Mouse (Mus musculus) hematopoietic stem cell, adult 5-6 weeks (primary cell): ENCODE data around the gene Als2. TPM values are rescaled to one million over a fixed set of nuclear protein-coding genes. Genes with fewer than 3 reads are reported as not detected.

Experiments
- ATAC-seq, 2 experiments: fragments of 125-278 bp in 1 of 2; replicated peaks in 1 of 2; 2 replicates each; pipeline ENCODE4 v1.8.0; 2016 to 2017; ENCODE audit warnings: inconsistent platforms in 2 of 2, mild to moderate bottlenecking in 2 of 2, moderate number of reproducible peaks in 2 of 2, low read depth in 1 of 2, moderate TSS enrichment in 1 of 2; ENCODE audit not compliant: low FRiP score in 2 of 2, poor library complexity in 2 of 2, severe bottlenecking in 2 of 2, insufficient read depth in 1 of 2, low TSS enrichment in 1 of 2
- total RNA-seq: library from RNA; stranded (forward); fragments of 172-1452, 232-1000 nt; gene quantifications from 2 replicates; pipeline ENCODE4 v1.2.3, GENCODE M21; 2017

Als2 gene
- total RNA-seq, 1 experiment from 2014 or later: 21.5 TPM

DNA sequence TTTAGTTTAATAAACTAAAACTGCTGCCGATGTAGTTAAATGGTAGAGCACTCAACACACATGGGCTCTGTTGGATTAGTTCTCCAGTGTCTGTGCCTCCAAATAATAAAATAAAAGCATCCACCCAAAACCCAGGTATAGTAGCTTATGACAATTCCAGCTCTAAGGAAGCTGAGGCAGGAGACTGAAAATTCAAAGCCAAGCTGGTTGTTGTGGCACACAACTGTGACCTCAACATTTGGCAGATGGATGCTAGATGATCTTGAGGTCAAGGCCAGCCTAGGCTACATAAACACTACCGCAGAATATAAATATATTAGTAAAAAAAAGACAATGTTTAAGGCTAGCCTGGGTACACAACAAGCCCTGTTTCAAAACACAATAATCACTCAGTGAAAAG is 15.4 kb downstream of the Als2 start:
- no peak for ATAC-seq

DNA sequence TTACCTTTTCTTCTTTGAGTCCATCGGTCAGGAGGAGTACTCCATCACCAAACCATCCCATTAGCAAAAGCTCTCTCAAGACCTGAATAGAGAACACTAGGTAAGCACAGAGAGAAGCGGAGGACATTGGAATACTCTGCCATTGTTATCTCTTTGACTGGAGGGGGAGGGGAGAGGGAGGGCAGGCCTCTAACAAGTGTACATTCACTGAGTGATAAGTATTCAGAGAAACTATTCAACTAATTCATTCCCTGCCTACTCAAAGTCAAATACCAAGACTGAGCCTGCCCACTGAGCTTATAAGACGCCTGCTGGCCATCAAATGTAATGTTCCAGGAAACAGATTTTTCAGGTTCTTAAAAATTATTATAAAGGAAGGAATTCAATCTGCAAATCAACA is 16.7 kb downstream of the Als2 start:
- no peak for ATAC-seq

DNA sequence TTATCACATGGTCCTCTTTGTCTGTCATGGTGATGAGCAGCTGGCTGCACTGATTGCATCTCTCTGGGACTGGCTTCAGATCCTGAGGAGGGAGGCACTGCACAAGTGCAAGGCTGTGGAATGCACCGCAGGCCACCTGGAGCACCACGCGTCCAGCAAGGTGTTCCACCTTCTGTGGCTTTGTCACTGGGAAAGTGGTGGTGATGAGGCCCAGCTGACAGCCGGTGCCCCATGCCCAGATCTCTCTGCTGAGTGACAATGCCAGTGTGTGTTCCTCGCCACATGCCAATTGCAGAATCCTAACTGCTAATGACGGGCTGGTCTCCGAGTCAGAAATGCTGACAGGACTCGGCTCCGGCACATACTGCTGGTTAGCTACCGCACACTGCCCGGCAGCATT is 21.6 kb downstream of the Als2 start:
- no peak for ATAC-seq

DNA sequence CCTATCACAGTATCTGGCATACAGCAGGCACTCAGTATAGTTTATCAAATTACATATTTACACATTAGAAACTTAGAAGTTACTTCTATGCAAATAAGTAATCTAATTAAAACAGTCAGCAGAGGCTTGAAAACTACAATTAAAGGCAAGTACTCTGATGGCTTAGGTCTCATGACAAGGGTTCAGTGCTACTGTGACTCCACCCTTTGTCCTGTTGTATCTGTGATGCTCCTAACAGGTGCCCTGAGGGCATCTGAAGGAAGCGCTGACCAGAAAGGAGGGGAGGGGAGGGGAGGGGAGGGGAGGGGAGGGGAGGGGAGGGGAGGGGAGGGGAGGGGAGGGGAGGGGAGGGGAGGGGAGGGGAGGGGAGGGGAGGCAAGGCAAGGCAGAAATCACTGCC is 24.1 kb downstream of the Als2 start:
- no peak for ATAC-seq

DNA sequence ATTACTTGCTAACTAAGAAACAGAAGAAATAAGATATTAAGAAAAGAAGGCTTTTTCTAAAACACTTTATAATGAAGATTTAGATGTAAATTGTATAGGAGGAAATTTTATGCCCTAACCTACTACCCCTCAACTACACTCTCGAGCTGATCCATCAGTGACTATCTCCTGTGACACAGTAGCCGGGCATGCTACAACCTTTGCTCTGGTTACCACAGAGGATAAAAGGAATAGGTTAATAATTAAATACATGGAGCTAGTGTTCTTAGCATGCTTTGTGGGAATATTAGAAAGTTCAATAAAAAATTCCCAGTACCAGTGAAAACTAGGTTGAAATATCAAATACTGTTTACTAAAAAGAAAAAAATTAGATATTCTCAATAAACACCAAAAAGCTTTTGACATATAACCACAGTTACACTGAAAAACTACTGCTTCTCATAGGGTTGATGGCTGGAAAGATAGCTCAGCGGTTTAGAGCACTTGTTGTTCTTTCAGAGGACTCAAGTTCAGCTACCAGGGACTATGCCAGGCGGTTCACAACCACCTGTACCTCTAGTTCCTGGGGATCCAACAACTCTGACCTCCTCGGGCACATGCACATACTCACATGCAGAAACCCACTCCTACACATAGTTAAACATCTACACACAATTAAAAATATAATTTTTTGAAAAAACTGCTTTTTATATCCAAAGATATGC is 24.8 kb downstream of the Als2 start:
- no peak for ATAC-seq

DNA sequence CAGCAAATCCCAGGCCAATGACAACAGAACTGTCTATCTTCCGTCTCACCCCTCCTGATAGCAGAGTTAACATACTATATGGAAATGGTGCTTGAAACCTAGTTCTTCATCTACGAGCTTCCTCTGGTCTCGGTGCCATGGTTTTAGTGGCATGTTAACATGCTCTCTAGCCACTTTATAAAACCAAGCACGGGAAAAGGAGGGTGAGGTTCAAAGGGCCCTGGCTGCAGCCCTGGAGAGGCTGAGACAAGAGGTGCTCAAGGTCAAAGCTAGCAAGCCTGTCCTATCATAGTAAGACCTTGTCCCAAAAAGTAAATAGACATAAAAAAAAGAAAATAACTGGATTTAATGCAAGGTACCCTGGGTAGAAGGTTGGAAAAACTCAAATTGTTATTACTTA is 25.4 kb downstream of the Als2 start:
- no peak for ATAC-seq

DNA sequence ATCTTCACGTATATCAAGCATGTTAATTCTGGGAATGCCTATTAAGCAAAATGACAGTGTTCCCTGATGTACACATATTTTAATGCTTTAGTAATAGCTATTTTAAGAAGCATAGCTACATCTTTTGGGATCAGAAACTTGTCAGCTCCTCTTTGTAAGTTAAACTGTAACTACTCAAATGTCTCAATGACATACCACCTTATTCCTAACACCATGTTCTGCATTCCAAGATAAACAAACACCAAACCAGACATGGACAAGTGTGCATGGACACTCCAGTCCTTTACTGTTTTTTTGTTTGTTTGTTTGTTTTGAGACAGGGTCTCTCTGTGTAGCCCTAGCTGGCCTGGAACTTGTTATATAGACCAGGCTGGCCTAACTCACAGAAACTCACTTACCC is 28.7 kb downstream of the Als2 start:
- ATAC-seq: no peak

DNA sequence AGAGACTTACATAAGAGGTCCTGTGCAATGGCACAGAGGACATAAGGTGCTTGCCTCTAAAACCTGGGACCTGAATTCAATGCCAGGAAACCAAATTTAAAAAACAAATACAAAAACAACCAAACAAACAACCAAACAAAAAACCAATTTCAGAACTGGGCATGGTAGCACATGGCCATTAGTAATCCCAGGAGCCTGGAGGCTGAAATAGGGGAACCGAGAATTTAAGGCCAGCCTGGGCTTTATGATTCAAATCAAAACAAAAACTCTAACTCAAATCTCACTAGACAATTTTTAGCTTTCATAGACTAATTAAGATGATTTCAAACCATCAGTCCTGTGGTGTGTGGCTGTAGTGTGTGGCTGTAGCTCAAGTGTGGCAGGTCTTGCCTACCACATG is 32.5 kb downstream of the Als2 start:
- ATAC-seq: no peak

DNA sequence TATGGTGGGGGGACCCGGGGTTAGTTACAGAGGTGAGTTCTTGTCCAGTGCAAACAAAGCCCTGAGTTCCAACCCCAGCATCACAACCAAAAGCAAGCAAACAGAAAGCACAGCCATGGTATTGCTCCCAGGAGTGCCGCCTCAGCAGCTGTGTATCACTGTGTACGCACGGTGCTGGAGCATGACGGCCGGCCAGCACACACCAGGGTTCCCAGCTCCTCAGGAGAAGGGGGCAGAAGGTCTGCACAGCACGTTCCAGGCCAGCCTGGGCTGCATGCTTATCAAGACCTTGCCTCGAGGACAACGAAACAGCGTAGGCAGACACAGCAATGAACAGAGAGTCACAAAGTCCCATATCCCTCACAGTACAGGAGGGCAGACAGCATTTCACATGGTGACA is 34.7 kb downstream of the Als2 start:
- ATAC-seq: no peak

DNA sequence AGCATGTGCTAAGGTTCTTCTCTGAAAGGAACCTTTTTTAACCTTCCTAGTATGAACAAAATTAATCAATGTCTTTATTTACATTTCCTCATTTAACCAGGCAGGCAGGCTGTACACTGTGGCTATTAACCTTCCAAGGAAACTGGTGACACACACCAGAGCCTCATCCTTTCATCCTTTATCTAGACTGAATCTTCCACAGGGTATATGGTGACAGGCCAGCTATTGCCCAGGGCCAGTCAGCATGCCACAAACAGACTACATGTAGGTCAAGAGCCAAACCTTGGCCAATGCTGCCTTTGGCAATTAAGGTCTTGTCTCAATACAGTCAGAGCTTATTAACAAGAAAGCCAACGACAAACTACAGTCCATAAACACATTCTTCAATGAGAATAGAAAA is 35.5 kb downstream of the Als2 start:
- no peak for ATAC-seq

DNA sequence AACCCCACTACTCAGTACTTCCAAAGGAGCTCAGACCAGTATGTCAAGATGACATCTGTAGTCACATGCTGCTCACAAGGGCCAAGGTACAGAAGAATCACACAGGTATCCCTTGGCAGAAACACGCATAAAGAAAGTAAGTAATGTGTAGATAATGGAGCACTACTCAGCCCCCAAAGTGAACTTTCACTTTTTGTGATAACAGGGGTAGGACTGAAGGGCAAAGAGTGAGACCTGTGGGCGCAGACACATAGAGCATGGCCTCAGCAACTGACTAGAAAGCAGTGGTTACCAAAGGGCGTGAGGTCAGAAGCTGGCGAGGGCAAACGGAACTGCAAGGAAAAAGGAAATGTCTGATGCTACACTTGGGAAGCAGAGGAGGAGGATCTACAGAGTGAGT is 36.1 kb downstream of the Als2 start:
- no peak for ATAC-seq

DNA sequence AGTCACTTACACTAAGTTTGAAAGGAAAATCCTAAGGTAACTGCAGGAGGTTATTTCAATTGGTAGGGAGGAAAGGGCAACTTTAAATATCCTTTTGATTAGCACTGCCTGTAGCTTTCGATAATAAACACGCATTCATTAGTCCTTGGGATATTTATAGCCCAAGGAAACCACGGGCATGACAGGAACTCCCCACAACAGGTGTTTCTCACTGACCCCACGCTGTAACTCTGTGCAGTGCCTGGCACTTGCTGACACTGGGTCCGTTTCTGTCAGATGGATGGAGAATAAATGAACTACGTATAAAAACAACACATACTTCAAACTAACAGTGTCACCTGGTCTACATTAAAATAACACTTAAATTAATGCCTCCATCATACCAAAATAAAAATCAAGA is 42.1 kb downstream of the Als2 start:
- ATAC-seq: peak in 1 of 2 experiments; percentile 51; a peak in 1 of 4 replicates

DNA sequence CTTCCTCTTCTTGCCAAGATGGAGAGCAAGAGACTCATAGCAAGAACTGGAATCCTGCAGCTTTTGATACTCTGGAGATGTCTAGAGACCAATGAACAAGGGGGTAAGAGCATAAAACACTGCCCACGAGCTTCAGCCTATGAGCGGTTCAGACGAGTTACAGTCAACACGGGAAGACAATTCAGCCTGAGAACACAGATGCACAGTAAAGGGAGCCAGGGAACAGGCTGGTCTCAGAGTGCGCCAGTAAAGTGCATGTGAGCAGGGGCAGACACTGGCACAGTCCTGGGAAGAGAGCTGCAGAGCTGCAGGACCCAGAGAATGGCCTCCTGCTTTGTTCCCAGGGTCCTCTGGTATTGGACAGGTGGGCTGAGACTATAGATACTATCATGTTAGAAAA is 49.2 kb downstream of the Als2 start:
- ATAC-seq: no peak

DNA sequence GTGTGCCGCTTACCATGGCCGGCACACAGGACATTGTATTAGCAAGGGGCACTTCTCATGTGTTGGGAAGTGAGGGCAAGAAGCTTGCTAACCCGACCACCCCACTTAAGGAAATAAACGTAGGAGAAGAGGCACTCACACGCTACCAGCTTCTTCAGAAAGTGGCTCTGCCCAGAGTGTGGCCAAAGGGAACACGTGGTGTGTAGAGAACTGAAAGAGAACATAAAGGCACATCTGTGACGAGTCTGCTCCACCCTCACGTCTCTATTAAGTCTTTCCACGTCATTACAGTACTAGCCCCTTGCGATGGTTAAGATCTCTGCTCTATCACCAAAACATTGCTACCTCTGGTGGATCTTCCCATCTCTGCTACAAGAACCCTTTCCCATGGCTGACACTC is 50.7 kb downstream of the Als2 start:
- no peak for ATAC-seq

DNA sequence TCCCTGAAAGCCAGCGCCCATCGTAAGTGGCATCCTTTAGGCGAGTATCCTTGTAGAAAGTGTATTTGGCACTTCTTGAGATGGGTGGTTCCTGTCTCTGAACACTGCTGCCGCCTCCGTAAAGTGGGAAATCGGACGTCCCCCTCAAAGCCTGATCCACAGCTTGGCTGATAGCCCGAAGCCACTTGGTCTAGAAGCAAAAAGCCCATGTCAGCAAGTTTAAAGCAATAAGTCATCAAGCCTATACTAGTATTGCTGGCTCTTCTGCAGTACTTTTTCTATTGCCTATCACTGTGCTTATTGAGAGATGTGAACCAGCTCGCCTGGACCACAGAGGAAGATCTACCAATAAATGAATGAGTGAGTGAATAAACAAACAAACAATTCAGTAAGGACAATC is 51.6 kb downstream of the Als2 start:
- ATAC-seq: no peak

DNA sequence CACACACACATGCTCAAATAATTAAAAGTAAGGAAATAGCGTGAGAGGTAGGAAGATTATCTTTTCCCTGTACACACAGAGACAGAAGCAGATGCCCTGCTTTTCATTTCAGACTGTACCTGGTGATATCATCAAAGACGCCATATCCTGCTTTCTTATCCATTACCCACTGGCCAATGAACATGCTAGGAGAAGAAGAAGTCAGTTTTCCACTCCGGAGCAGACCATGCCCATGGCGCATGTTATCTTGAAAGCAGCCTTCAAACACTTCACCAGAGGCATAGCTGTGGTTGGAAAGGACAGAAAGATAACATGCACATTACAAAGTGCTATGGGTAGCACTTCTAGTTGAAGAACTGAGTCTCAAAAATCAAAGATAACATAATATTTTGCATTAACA is 54.0 kb downstream of the Als2 start:
- no peak for ATAC-seq

DNA sequence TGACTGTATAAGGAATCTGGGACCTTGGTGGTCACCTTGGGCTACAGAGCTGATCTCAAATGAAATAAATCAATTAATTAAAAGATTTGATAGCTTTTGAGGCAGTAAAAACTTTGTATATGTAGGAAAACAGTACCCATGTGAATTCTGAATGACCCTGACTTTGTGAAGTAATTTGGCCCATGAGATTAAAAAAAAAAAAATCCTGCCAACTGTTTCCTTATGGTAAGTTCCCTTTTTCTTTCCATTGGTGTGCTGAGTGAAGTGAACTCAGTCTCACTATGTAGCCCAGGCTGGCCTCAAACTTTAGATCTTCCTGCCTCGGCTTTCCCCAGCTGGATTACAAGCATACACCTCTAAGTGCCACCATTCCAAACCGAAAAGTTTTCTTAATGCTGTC is 54.7 kb downstream of the Als2 start:
- ATAC-seq: no peak

DNA sequence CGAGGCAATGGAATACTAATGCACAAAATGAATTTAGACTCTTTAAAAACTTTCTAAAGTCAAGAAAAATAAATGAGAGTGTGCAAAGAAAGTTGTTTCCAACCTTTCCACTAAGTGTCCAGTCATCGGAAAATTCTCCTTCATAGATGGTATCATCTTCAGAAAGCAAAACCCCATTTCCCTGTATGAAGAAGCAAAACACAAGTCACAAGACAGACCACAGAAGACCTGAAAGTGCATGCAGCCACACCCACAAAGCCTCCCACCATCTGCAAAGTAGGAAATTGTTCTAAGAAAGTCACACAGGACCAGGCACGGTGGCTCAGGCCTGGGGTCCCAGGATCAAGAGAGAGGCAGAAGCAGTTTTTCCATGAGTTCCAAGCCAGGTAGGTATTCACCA is 57.0 kb downstream of the Als2 start:
- no peak for ATAC-seq

DNA sequence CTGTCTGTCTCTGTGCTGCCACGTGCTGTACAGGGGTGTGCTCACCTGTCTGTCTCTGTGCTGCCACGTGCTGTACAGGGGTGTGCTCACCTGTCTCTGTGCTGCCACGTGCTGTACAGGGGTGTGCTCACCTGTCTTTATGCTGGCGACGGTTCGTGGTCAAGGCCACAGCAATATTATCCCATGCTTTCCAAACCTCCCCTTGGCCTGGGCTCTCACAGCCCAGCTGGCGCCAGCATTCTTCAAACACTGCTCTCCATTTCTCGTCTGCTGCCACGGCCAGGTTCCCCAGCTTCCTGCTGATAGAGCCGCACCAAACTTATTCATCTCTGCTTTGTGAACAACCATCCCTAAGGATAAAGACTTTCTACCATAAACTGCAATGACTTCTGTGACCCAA is 58.6 kb downstream of the Als2 start:
- ATAC-seq: no peak
